Mouse (Mus musculus): ENCODE measurements around the gene Dnajb2.

Dnajb2 gene

GRCm38 (mm10) chr1:75219531-75219930 is 16.7 kb upstream of the Dnajb2 start, which contains the start of gene Tuba4a:
TSS of gene Tuba4a (minus strand) at chr1:75219865.
- DNase-seq: peak; percentile 64

GRCm38 (mm10) chr1:75221538-75221937 is 14.7 kb upstream of the Dnajb2 start:
- no peak for DNase-seq

GRCm38 (mm10) chr1:75222926-75223325 is 13.3 kb upstream of the Dnajb2 start:
- DNase-seq: peak; percentile 78

- peak; percentile 48 for DNase-seq
These were observed 12.7 kb upstream of the Dnajb2 start for GRCm38 (mm10) chr1:75223532-75223931.

GRCm38 (mm10) chr1:75225473-75225872 is 10.7 kb upstream of the Dnajb2 start:
- no peak for DNase-seq

- no peak for DNase-seq
These were observed 10.1 kb upstream of the Dnajb2 start for GRCm38 (mm10) chr1:75226138-75226537.

GRCm38 (mm10) chr1:75227653-75228052 is 8.6 kb upstream of the Dnajb2 start:
- no peak for DNase-seq

- DNase-seq: no peak
These were observed 7.0 kb upstream of the Dnajb2 start for GRCm38 (mm10) chr1:75229158-75229557.

- no peak for DNase-seq
These were observed 5.7 kb upstream of the Dnajb2 start for GRCm38 (mm10) chr1:75230335-75230994.

GRCm38 (mm10) chr1:75231224-75231623 is 5.0 kb upstream of the Dnajb2 start:
- DNase-seq: peak; percentile 2

GRCm38 (mm10) chr1:75231664-75232152 is 4.5 kb upstream of the Dnajb2 start, which contains the start of gene A630095N17Rik:
TSS of gene A630095N17Rik (minus strand) at chr1:75232102.
- peak; percentile 2 for DNase-seq

- DNase-seq: peak; percentile 15
These were observed 3.7 kb upstream of the Dnajb2 start for GRCm38 (mm10) chr1:75232489-75232888.

GRCm38 (mm10) chr1:75234606-75235005 is 1.6 kb upstream of the Dnajb2 start:
- peak; percentile 79 for DNase-seq

- no peak for DNase-seq
These were observed 3.4 kb downstream of the Dnajb2 start for GRCm38 (mm10) chr1:75239591-75239990.

GRCm38 (mm10) chr1:75243411-75243810 is 7.2 kb downstream of the Dnajb2 start:
- DNase-seq: no peak

- no peak for DNase-seq
These were observed 8.1 kb downstream of the Dnajb2 start for GRCm38 (mm10) chr1:75244175-75244826.

- DNase-seq: peak; percentile 42
These were observed 8.6 kb downstream of the Dnajb2 start for GRCm38 (mm10) chr1:75244836-75245235.

- no peak for DNase-seq
These were observed 11.1 kb downstream of the Dnajb2 start for GRCm38 (mm10) chr1:75247071-75247930.

- no peak for DNase-seq
These were observed 12.0 kb downstream of the Dnajb2 start for GRCm38 (mm10) chr1:75248041-75248772.

- no peak for DNase-seq
These were observed 14.3 kb downstream of the Dnajb2 start for GRCm38 (mm10) chr1:75250498-75250897.

GRCm38 (mm10) chr1:75251112-75251970 is 15.1 kb downstream of the Dnajb2 start:
- DNase-seq: peak; percentile 88

- no peak for DNase-seq
These were observed 16.1 kb downstream of the Dnajb2 start for GRCm38 (mm10) chr1:75252308-75252707.

Data from thymus, postnatal 14 days (tissue).